Mouse (Mus musculus): Measurements from ENCODE around the gene Mterf1b.

DNA sequence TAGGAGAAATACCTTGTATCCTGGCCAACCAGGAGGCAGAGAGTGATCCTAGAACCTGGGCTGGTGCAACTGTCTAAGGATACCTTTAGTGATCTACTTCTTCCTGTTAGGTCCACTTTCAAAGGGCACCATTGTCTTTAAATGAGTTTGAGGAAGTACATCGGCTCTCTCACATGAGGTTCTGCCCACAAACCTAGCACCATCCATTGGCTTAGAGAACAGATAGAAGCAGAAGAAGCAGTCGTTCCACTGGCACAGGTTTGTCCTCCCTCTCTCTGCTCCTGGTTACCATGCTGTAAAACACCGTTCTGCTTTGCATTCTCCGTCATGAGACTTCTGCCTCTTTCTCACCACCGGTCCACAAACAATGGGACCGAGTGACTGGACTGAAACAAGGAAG lies 12.8 kb upstream of the Mterf1b start:
- TF ChIP-seq MYOG (IDR thresholded peaks at IDR 0.05; ENCODE audit: control insufficient read depth in 1 of 3, insufficient read depth in 1 of 3, insufficient read length in 2 of 3, low read depth in 2 of 3) = no peak
- no peak for TF ChIP-seq MAX (IDR thresholded peaks at IDR 0.05; ENCODE audit: low read depth)
